Mouse (Mus musculus): ENCODE results near the gene Nmnat2. TPM values are rescaled to one million over a fixed set of nuclear protein-coding genes. Genes with fewer than 3 reads are reported as not detected.
A peak's percentile ranks its signal among the peaks of the same experiment; 100 is the strongest.

The Nmnat2 gene
- total and polyA plus RNA-seq, 3 experiments: 1.3 to 2.8 TPM; not detected in 1

DNA sequence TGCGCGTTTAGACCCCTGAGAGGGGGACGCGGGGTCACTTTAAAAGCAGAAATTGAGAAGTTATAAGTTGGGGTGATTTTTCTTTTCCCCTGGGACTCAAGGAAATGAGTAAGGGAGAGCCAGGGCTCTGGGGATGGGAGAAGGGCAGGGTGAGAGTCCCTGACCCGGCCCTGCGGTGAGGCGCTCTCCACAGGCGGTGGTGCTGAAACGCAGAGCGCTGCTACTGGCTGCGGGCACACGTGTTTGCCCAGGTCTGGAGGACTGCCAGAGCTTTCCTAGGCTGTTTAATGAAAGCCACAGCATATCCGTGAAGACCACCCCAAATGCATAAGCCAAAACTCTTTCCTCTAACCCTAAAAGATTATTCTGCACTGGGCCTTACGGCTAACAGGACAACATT lies 1.4 kb downstream of the Nmnat2 start:
- Histone ChIP-seq H3K4me1 (ENCODE audit: control insufficient read depth in 1 of 2, insufficient read depth in 2 of 2, low read length in 2 of 2) (no peaks in the 10 kb centered on the region), H3K9me3 (replicated peaks; ENCODE audit: insufficient read depth, low read length) (no peaks in the 10 kb centered on the region), H3K9ac (ENCODE audit: control insufficient read depth, low read depth, low read length, poor library complexity, severe bottlenecking) (no peak overlapping the region), H3K27me3 (ENCODE audit: control insufficient read depth in 1 of 2, insufficient read depth in 2 of 2, low read length in 2 of 2) (peaks cover 7% of the 10 kb centered on the region in 2 experiments; a peak in 3 of 4 replicates), H3K79me2 (ENCODE audit: control insufficient read depth, insufficient read depth, low read length, poor library complexity) (no peaks in the 10 kb centered on the region), H3K4me3 (ENCODE audit: control insufficient read depth in 1 of 2, insufficient read depth in 1 of 2, low read depth in 2 of 2, low read length in 2 of 2) (no peak overlapping the region), H3K27ac (ENCODE audit: control insufficient read depth, low read depth, low read length) (no peak overlapping the region), H3K36me3 (ENCODE audit: control insufficient read depth in 1 of 2, insufficient read depth in 2 of 2, low read length in 2 of 2) (no peaks in the 10 kb centered on the region)
- TF ChIP-seq NRF1 (IDR thresholded peaks at IDR 0.05; ENCODE audit: insufficient read depth, low read depth, low read length, poor library complexity, severe bottlenecking) (no peak), SMC3 (IDR thresholded peaks at IDR 0.05; ENCODE audit: low read depth, low read length) (peak; percentile 10; the same call in 1 of the 2 replicates), SIN3A (IDR thresholded peaks at IDR 0.05; ENCODE audit: low read length) (peak; percentile 39; the same call in 1 of the 2 replicates), MXI1 (IDR thresholded peaks at IDR 0.05; ENCODE audit: low read depth, low read length) (peak; percentile 46)
- DNase-seq (ENCODE audit: low read depth, low spot score): peak; percentile 47

DNA sequence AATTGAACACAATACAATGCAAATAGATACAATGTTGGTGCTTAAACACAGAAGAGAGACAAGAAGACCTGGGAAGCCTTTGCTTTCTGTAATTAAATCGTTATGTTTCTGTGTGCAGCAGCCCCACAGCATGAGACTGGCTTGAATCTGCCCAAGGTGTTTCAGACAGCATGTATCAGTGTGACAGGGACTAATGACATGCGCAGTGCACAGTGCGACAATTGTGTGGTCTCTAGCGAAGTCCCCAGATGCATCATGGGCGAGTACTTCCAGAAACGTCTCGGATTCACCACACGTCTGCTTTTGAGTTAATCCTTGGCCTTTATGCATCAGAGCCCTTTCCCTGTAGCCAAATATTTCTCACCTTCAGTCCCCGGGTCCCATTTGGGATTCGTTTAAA lies 9.6 kb downstream of the Nmnat2 start:
- DNase-seq (ENCODE audit: low read depth, low spot score): no peak
- Histone ChIP-seq H3K27me3 (ENCODE audit: control insufficient read depth in 1 of 2, insufficient read depth in 2 of 2, low read length in 2 of 2) (peaks cover 4 to 6% of the 10 kb centered on the region in 2 experiments), H3K27ac (ENCODE audit: control insufficient read depth, low read depth, low read length) (no peak overlapping the region), H3K9ac (ENCODE audit: control insufficient read depth, low read depth, low read length, poor library complexity, severe bottlenecking) (no peak overlapping the region), H3K4me3 (ENCODE audit: control insufficient read depth in 1 of 2, insufficient read depth in 1 of 2, low read depth in 2 of 2, low read length in 2 of 2) (no peak overlapping the region), H3K36me3 (ENCODE audit: control insufficient read depth in 1 of 2, insufficient read depth in 2 of 2, low read length in 2 of 2) (no peaks in the 10 kb centered on the region), H3K4me1 (ENCODE audit: control insufficient read depth in 1 of 2, insufficient read depth in 2 of 2, low read length in 2 of 2) (no peaks in the 10 kb centered on the region), H3K9me3 (replicated peaks; ENCODE audit: insufficient read depth, low read length) (no peaks in the 10 kb centered on the region), H3K79me2 (ENCODE audit: control insufficient read depth, insufficient read depth, low read length, poor library complexity) (no peaks in the 10 kb centered on the region)
- TF ChIP-seq SMC3 (IDR thresholded peaks at IDR 0.05; ENCODE audit: low read depth, low read length): no peak
- TF ChIP-seq NRF1 (IDR thresholded peaks at IDR 0.05; ENCODE audit: insufficient read depth, low read depth, low read length, poor library complexity, severe bottlenecking): no peak
- no peak for TF ChIP-seq CHD1 (IDR thresholded peaks at IDR 0.05; ENCODE audit: low read depth, low read length)
- no peak for TF ChIP-seq MAX (IDR thresholded peaks at IDR 0.05; ENCODE audit: low read length)
- TF ChIP-seq MEF2A (IDR thresholded peaks at IDR 0.05; ENCODE audit: extremely low read depth, insufficient replicate concordance, low read depth, low read length, poor library complexity, severe bottlenecking): no peak
- no peak for TF ChIP-seq RCOR1 (IDR thresholded peaks at IDR 0.05; ENCODE audit: low read depth, low read length)
- no peak for TF ChIP-seq SIN3A (IDR thresholded peaks at IDR 0.05; ENCODE audit: low read length)
- TF ChIP-seq POLR2AphosphoS2 (IDR thresholded peaks at IDR 0.05; ENCODE audit: low read length): no peak
- TF ChIP-seq MYB (IDR thresholded peaks at IDR 0.05; ENCODE audit: low read depth, low read length): no peak
- no peak for TF ChIP-seq TCF12 (IDR thresholded peaks at IDR 0.05; ENCODE audit: low read depth, low read length)
- TF ChIP-seq POLR2A (IDR thresholded peaks at IDR 0.05; ENCODE audit: control insufficient read depth in 1 of 2, insufficient read depth in 1 of 2, low read depth in 1 of 2, low read length in 2 of 2, poor library complexity in 1 of 2): no peak
- TF ChIP-seq GATA1 (IDR thresholded peaks at IDR 0.05; ENCODE audit: low read depth, low read length): no peak

DNA sequence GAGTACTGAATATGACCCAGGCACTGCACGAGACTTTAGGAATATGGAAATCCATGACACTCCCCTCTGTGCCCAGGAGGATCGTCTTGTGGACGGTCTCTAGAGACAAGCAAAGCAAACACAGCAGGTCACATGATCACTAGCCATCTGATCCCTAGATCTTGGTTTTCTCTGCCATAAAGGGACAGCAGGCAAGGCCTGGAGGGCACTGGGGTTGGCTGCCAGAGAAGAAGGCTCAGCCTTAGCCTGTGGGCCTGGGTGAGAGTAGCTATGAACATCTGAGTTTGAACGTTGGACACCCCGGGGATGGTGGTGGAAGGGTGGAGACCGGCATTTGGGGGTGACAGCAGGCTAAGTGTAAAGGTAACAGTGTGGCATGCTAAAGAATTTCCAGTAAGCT lies 11.4 kb downstream of the Nmnat2 start:
- DNase-seq (ENCODE audit: low read depth, low spot score): no peak
- Histone ChIP-seq H3K36me3 (ENCODE audit: control insufficient read depth in 1 of 2, insufficient read depth in 2 of 2, low read length in 2 of 2) (no peaks in the 10 kb centered on the region), H3K4me1 (ENCODE audit: control insufficient read depth in 1 of 2, insufficient read depth in 2 of 2, low read length in 2 of 2) (no peaks in the 10 kb centered on the region), H3K79me2 (ENCODE audit: control insufficient read depth, insufficient read depth, low read length, poor library complexity) (no peaks in the 10 kb centered on the region), H3K4me3 (ENCODE audit: control insufficient read depth in 1 of 2, insufficient read depth in 1 of 2, low read depth in 2 of 2, low read length in 2 of 2) (no peak overlapping the region), H3K9ac (ENCODE audit: control insufficient read depth, low read depth, low read length, poor library complexity, severe bottlenecking) (no peak overlapping the region), H3K27ac (ENCODE audit: control insufficient read depth, low read depth, low read length) (no peak overlapping the region), H3K9me3 (replicated peaks; ENCODE audit: insufficient read depth, low read length) (no peaks in the 10 kb centered on the region), H3K27me3 (ENCODE audit: control insufficient read depth in 1 of 2, insufficient read depth in 2 of 2, low read length in 2 of 2) (peaks cover 0 to 2% of the 10 kb centered on the region in 2 experiments; a peak in 3 of 4 replicates)
- no peak for TF ChIP-seq RCOR1 (IDR thresholded peaks at IDR 0.05; ENCODE audit: low read depth, low read length)
- no peak for TF ChIP-seq KAT2A (conservative IDR thresholded peaks at IDR 0.05; ENCODE audit: low read depth, low read length)
- TF ChIP-seq MAZ (IDR thresholded peaks at IDR 0.05; ENCODE audit: low read depth, low read length): no peak
- no peak for TF ChIP-seq TBP (IDR thresholded peaks at IDR 0.05; ENCODE audit: low read depth, low read length)
- TF ChIP-seq MAFK (IDR thresholded peaks at IDR 0.05; ENCODE audit: borderline replicate concordance, low read depth, low read length): no peak
- no peak for TF ChIP-seq CHD1 (IDR thresholded peaks at IDR 0.05; ENCODE audit: low read depth, low read length)
- TF ChIP-seq HCFC1 (IDR thresholded peaks at IDR 0.05; ENCODE audit: low read depth, low read length): no peak
- no peak for TF ChIP-seq CTCF (IDR thresholded peaks at IDR 0.05 in 2 of 3, conservative IDR thresholded peaks at IDR 0.05 in 1 of 3; ENCODE audit: control insufficient read depth in 1 of 3, insufficient read depth in 1 of 3, low read depth in 2 of 3, low read length in 3 of 3, poor library complexity in 1 of 3, severe bottlenecking in 1 of 3)
- TF ChIP-seq RAD21 (IDR thresholded peaks at IDR 0.05; ENCODE audit: low read depth, low read length): no peak
- TF ChIP-seq NELFE (IDR thresholded peaks at IDR 0.05; ENCODE audit: low read depth, low read length): no peak
- no peak for TF ChIP-seq CHD2 (IDR thresholded peaks at IDR 0.05; ENCODE audit: low read length)
- TF ChIP-seq EP300 (IDR thresholded peaks at IDR 0.05; ENCODE audit: low read depth in 1 of 2, low read length in 2 of 2): no peak
- TF ChIP-seq MYB (IDR thresholded peaks at IDR 0.05; ENCODE audit: low read depth, low read length): no peak
- no peak for TF ChIP-seq MXI1 (IDR thresholded peaks at IDR 0.05; ENCODE audit: low read depth, low read length)

Measured in MEL (cell line).